Mouse (Mus musculus): ENCODE measurements around the gene Srrd.
A peak's percentile ranks its signal among the peaks of the same experiment; 100 is the strongest.

DNA sequence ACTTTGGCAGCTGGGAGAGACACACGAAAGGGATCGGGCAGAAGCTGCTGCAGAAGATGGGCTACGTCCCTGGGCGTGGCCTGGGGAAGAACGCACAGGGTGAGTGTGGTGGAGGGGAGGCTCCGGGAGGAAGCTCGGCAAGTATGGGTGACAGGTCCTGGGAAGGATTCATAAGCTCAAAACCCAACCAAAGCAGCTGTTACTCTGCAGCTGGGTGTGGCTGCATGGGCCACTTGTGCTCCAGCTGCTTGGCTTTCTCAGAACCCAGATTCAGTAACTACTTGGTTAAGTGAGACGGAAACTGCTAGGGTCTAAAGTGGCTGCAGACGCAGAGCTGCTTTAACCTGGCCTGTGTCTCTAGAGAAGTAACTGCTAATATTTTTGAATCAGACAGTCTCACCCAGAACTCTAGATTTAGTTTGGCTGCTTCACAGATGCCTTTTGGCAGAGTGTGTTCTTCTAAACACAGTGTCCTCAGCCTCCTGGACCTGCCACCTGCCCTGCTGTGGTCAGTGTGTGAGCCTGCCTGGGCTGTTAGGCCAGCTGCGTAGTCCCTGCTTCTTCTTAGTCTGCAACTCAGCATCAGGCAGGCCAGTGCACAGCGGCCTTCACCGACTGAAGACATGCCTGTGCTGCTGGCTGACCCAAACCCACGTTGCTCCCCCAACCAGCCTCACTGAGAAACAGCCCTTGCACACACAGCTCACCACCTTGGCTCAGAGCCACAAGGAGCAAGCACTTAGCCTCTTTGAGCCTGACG lies 12.9 kb downstream of the Srrd start:
- TF ChIP-seq USF1 (IDR thresholded peaks at IDR 0.05; ENCODE audit: low read depth) = no peak
- TF ChIP-seq POLR2A (IDR thresholded peaks at IDR 0.05; ENCODE audit: insufficient read length, low read depth) = no peak
- TF ChIP-seq MAX (IDR thresholded peaks at IDR 0.05; ENCODE audit: low read depth) = no peak
- TF ChIP-seq POLR2AphosphoS2 (IDR thresholded peaks at IDR 0.05; ENCODE audit: insufficient read length, low read depth) = no peak
- peak in 2 of 3 experiments; percentile 66 to 72 for TF ChIP-seq MYOD1 (IDR thresholded peaks at IDR 0.05; ENCODE audit: control insufficient read depth in 1 of 3, insufficient read length in 2 of 3, low read depth in 2 of 3)
- TF ChIP-seq SRF (IDR thresholded peaks at IDR 0.05; ENCODE audit: control insufficient read depth, insufficient read length, low read depth) = no peak
- TF ChIP-seq MYOG (IDR thresholded peaks at IDR 0.05; ENCODE audit: control insufficient read depth in 1 of 3, insufficient read depth in 1 of 3, insufficient read length in 2 of 3, low read depth in 2 of 3) = peak; percentile 43 to 77 (median 58)
- TF ChIP-seq E2F4 (IDR thresholded peaks at IDR 0.05; ENCODE audit: insufficient read depth) = no peak

Measured in myocyte (in vitro differentiated cells).